Mouse (Mus musculus) kidney, adult 2 months (tissue): Measurements from ENCODE around the gene Cstf1. TPM values are rescaled to one million over a fixed set of nuclear protein-coding genes. Genes with fewer than 3 reads are reported as not detected.

Source experiments
- DNase-seq: peaks from one replicate; pipeline ENCODE4 v3.0.0; 2021
- H3K27ac ChIP-seq: fragments of 200-500 bp; 2 replicates; pipeline ENCODE4 v1.5.1; 2012; ENCODE audit warnings: low read depth, low read length, control low read depth, inconsistent platforms; ENCODE audit not compliant: insufficient read depth
- H3K27me3 ChIP-seq: fragments of 200-500 bp; replicated peaks from 2 replicates; pipeline ENCODE4 v1.6.1; 2012; ENCODE audit warnings: mild to moderate bottlenecking, moderate library complexity, low read length, inconsistent platforms; ENCODE audit not compliant: control insufficient read depth, insufficient read depth
- H3K36me3 ChIP-seq: fragments of 200-500 bp; 2 replicates; pipeline ENCODE4 v1.6.1; 2012; ENCODE audit warnings: mild to moderate bottlenecking, moderate library complexity, low read length, inconsistent platforms; ENCODE audit not compliant: control insufficient read depth, insufficient read depth
- H3K4me1 ChIP-seq: fragments of 200-500 bp; 2 replicates; pipeline ENCODE4 v1.6.1; 2011; ENCODE audit warnings: low read length; ENCODE audit not compliant: control insufficient read depth, insufficient read depth
- H3K4me3 ChIP-seq: fragments of 200-500 bp; 2 replicates; pipeline ENCODE4 v1.5.1; 2011; ENCODE audit warnings: mild to moderate bottlenecking, low read depth, low read length, control low read depth; ENCODE audit not compliant: insufficient read depth
- CTCF ChIP-seq: fragments of 200-500 bp; conservative IDR thresholded peaks from 2 replicates; pipeline ENCODE4 v1.5.1; 2011; ENCODE audit warnings: low read depth, mild to moderate bottlenecking, control low read depth, low read length, moderate library complexity, mixed read lengths; ENCODE audit not compliant: insufficient read depth, insufficient read length
- POLR2A ChIP-seq: fragments of 200-500 bp; IDR thresholded peaks from one replicate; pipeline ENCODE4 v1.6.1; 2011; ENCODE audit warnings: low read depth, low read length, control low read depth
- WGBS: fragments of 180-500 bp; shearing (Covaris S2); methylation state at CpG from one replicate; pipeline ENCODE4 v1.1.7; 2018; 5-methylcytosine and 5-hydroxymethylcytosine counted together
- polyA plus RNA-seq: library from polyadenylated mRNA; depleted of rRNA; stranded (reverse); fragments of >200 nt; gene quantifications from 2 replicates; pipeline ENCODE4 v1.2.3, GENCODE M21; 2012

The Cstf1 gene
- polyA plus RNA-seq, 1 experiment: 31.3 TPM

- WGBS: 81% methylated on average over 14 of the region's 14 CpGs
- Histone ChIP-seq H3K27me3 (no peaks in the 10 kb centered on the region), H3K4me3 (no peak overlapping the region), H3K36me3 (no peaks in the 10 kb centered on the region), H3K27ac (no peak overlapping the region), H3K4me1 (peaks cover 1% of the 10 kb centered on the region; the same call in 1 of the 2 replicates)
- no peak for DNase-seq
- TF ChIP-seq POLR2A (no peak), CTCF (no peak)
Observed at GRCm38 (mm10) chr2:172349776-172350175, 20.7 kb upstream of the Cstf1 start.

- Histone ChIP-seq H3K4me1 (no peaks in the 10 kb centered on the region), H3K4me3 (no peak overlapping the region), H3K36me3 (no peaks in the 10 kb centered on the region), H3K27me3 (no peaks in the 10 kb centered on the region), H3K27ac (no peak overlapping the region)
- WGBS: 61% methylated on average over 8 of the region's 8 CpGs
- TF ChIP-seq POLR2A: no peak
- TF ChIP-seq CTCF: no peak
- DNase-seq: no peak
Observed at GRCm38 (mm10) chr2:172350773-172351172, 19.7 kb upstream of the Cstf1 start.

- Histone ChIP-seq H3K27me3 (no peaks in the 10 kb centered on the region), H3K36me3 (no peaks in the 10 kb centered on the region), H3K27ac (no peak overlapping the region), H3K4me1 (no peaks in the 10 kb centered on the region), H3K4me3 (no peak overlapping the region)
- WGBS: 83% methylated on average over 9 of the region's 9 CpGs
- no peak for TF ChIP-seq CTCF
- no peak for TF ChIP-seq POLR2A
- DNase-seq: no peak
Observed at GRCm38 (mm10) chr2:172353218-172353617, 17.3 kb upstream of the Cstf1 start.

- TF ChIP-seq CTCF (no peak), POLR2A (no peak)
- Histone ChIP-seq H3K27ac (no peak overlapping the region), H3K4me1 (no peaks in the 10 kb centered on the region), H3K4me3 (no peak overlapping the region), H3K36me3 (no peaks in the 10 kb centered on the region), H3K27me3 (no peaks in the 10 kb centered on the region)
- DNase-seq: no peak
- 85% methylated on average over 9 of the region's 9 CpGs for WGBS
Observed at GRCm38 (mm10) chr2:172354761-172355160, 15.7 kb upstream of the Cstf1 start.

GRCm38 (mm10) chr2:172355833-172356232 lies 14.6 kb upstream of the Cstf1 start:
- DNase-seq: no peak
- Histone ChIP-seq H3K4me3 (no peak overlapping the region), H3K36me3 (no peaks in the 10 kb centered on the region), H3K27ac (no peak overlapping the region), H3K4me1 (no peaks in the 10 kb centered on the region), H3K27me3 (no peaks in the 10 kb centered on the region)
- WGBS: 74% methylated on average over 5 of the region's 5 CpGs
- TF ChIP-seq CTCF (no peak), POLR2A (no peak)

- Histone ChIP-seq H3K36me3 (no peaks in the 10 kb centered on the region), H3K4me3 (no peak overlapping the region), H3K4me1 (no peaks in the 10 kb centered on the region), H3K27ac (no peak overlapping the region), H3K27me3 (no peaks in the 10 kb centered on the region)
- TF ChIP-seq POLR2A (no peak), CTCF (no peak)
- DNase-seq: no peak
- WGBS: 89% methylated on average over 7 of the region's 7 CpGs
Observed at GRCm38 (mm10) chr2:172363176-172363575, 7.3 kb upstream of the Cstf1 start.

GRCm38 (mm10) chr2:172371258-172371657 lies 777 bp downstream of the Cstf1 start:
- DNase-seq: no peak
- Histone ChIP-seq H3K4me3 (peak overlapping the region; percentile 89), H3K27me3 (no peaks in the 10 kb centered on the region), H3K27ac (no peak overlapping the region), H3K4me1 (0 out of 2 replicates have a peak, but pooled peaks cover 4% of the 10 kb centered on the region), H3K36me3 (no peaks in the 10 kb centered on the region; the same call in 1 of the 2 replicates)
- TF ChIP-seq POLR2A (no peak), CTCF (no peak)
- WGBS: 0% methylated on average over 11 of the region's 11 CpGs

- Histone ChIP-seq H3K4me3 (no peak overlapping the region), H3K27ac (no peak overlapping the region), H3K36me3 (no peaks in the 10 kb centered on the region; the same call in 1 of the 2 replicates), H3K4me1 (0 out of 2 replicates have a peak, but pooled peaks cover 4% of the 10 kb centered on the region), H3K27me3 (no peaks in the 10 kb centered on the region)
- no peak for TF ChIP-seq POLR2A
- no peak for TF ChIP-seq CTCF
- WGBS: 82% methylated on average over 4 of the region's 4 CpGs
- DNase-seq: no peak
Observed at GRCm38 (mm10) chr2:172376551-172376950, 6.1 kb downstream of the Cstf1 start.
